Mouse (Mus musculus) hindbrain, embryonic 15.5 days (tissue): Measurements from ENCODE around the gene Clock. TPM values are rescaled to one million over a fixed set of nuclear protein-coding genes. Genes with fewer than 3 reads are reported as not detected.

Experiments
- ATAC-seq: fragments of 200-750 bp; cut with Nextera tagmentation; 2 replicates; pipeline ENCODE4 v1.8.0; 2017; ENCODE audit warnings: low read depth, moderate number of reproducible peaks, moderate TSS enrichment; ENCODE audit not compliant: low FRiP score
- H3K27ac ChIP-seq: fragments of 300-500 bp; sonication (generic); replicated peaks from 2 replicates; pipeline ENCODE4 v1.5.1; 2015; ENCODE audit warnings: mild to moderate bottlenecking, inconsistent platforms
- H3K27me3 ChIP-seq: fragments of 300-500 bp; sonication (generic); 2 replicates; pipeline ENCODE4 v1.6.1; 2015; ENCODE audit warnings: control low read depth, inconsistent platforms
- H3K36me3 ChIP-seq: fragments of 300-500 bp; sonication (generic); 2 replicates; pipeline ENCODE4 v1.6.1; 2015; ENCODE audit warnings: control low read depth, inconsistent platforms
- H3K4me1 ChIP-seq: fragments of 300-500 bp; sonication (generic); replicated peaks from 2 replicates; pipeline ENCODE4 v1.6.1; 2015; ENCODE audit warnings: control low read depth, inconsistent platforms
- H3K4me2 ChIP-seq: fragments of 300-500 bp; sonication (generic); 2 replicates; pipeline ENCODE4 v1.6.1; 2015; ENCODE audit warnings: moderate library complexity, mild to moderate bottlenecking, inconsistent platforms
- H3K4me3 ChIP-seq: fragments of 300-500 bp; sonication (generic); 2 replicates; pipeline ENCODE4 v1.5.1; 2015; ENCODE audit warnings: mild to moderate bottlenecking, inconsistent platforms
- H3K9ac ChIP-seq: fragments of 300-500 bp; sonication (generic); 2 replicates; pipeline ENCODE4 v1.6.1; 2015; ENCODE audit warnings: inconsistent platforms
- H3K9me3 ChIP-seq: fragments of 300-500 bp; sonication (generic); 2 replicates; pipeline ENCODE4 v1.6.1; 2016; ENCODE audit warnings: control low read depth, inconsistent platforms
- WGBS: fragments of 180-500 bp; shearing (Covaris S2); methylation state at CpG from one replicate; pipeline ENCODE4 v1.1.7; 2015; 5-methylcytosine and 5-hydroxymethylcytosine counted together
- polyA plus RNA-seq: library from polyadenylated mRNA; unstranded; fragments of >200 nt; fragmentation: Nextera tagmentation; extraction: Ambion mirVana; gene quantifications from 2 replicates; pipeline ENCODE4 v1.2.1, GENCODE M21; 2015

Gene Clock
- polyA plus RNA-seq, 1 experiment from 2014 or later: 13.1 TPM

DNA sequence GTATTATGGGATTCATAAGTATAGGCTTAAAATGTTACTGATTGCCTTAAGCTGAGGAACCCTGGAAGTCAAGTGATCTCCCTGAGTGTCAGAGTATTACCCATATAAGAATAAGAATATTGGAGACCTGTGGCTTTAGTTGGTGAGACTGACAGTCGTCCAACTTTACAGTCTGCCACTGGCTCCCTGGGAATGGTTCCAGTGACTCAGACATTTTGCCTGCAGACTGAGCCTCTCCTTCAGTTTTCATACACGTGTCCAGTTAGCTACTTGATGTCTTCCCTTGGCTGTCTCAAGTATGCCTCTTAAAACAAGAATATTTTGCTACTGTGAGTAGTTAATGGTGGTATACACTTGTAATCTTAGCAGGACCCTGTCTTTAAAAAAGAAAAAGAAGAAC is 3.6 kb upstream of the Clock start:
- Histone ChIP-seq H3K27ac (no peak overlapping the region), H3K9ac (no peak overlapping the region), H3K9me3 (no peaks in the 10 kb centered on the region), H3K4me2 (no peak overlapping the region), H3K36me3 (no peaks in the 10 kb centered on the region), H3K4me3 (no peak overlapping the region), H3K27me3 (no peaks in the 10 kb centered on the region), H3K4me1 (peaks cover 10% of the 10 kb centered on the region)
- WGBS: 72% methylated on average over 2 of the region's 2 CpGs
- ATAC-seq: no peak

DNA sequence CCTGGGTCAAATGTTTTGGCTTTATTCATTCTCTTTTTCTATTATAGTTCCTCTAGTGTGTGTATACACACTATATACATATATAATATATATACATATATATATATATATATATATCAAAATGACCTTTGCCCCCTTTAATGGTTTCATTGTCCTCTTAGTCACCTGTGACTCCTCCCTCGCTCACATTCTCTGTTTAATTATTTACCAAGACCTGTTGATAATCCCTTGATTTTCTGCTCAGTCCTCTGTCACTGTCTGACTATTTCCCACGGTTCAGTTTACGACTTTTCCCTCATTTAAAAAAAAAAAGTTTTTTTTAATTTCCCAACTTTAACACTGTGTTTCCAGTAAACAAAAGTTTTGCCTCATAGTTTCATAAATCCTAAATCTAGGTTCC is 1.7 kb upstream of the Clock start:
- no peaks in the 10 kb centered on the region for H3K27me3 ChIP-seq
- 50% methylated on average over 3 of the region's 3 CpGs for WGBS
- H3K9ac ChIP-seq: no peak overlapping the region
- H3K9me3 ChIP-seq: no peaks in the 10 kb centered on the region
- H3K4me3 ChIP-seq: no peak overlapping the region
- H3K36me3 ChIP-seq: no peaks in the 10 kb centered on the region
- H3K4me2 ChIP-seq: 0 out of 2 replicates have a peak overlapping the region, but pooled peaks have one; percentile 68
- ATAC-seq: no peak
- H3K4me1 ChIP-seq: peaks cover 28% of the 10 kb centered on the region
- no peak overlapping the region for H3K27ac ChIP-seq

DNA sequence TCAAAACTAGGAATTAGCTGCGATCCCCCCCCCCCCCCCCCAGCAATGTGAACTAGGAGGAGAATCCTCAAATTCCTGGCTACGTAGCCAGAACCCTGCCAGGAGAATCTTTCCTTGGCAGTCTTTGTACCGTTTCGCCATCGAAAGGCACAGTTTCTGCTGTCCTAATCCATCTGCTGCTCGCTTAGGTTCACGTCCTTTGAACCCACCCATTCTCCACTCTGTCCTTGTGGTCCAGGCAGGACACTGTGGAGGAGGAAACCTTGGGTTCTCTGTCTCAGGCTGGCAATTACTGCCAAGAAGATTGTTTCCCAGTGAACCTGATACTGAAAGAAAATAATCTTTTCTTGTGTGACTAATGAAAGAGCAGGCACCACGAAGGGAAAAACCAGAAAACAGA is 1.0 kb upstream of the Clock start:
- no peak for ATAC-seq
- H3K9me3 ChIP-seq: no peaks in the 10 kb centered on the region
- peak overlapping the region; percentile 68 for H3K4me2 ChIP-seq
- peak overlapping the region; percentile 73 for H3K4me3 ChIP-seq
- H3K36me3 ChIP-seq: no peaks in the 10 kb centered on the region
- 0 out of 2 replicates have a peak overlapping the region, but pooled peaks have one; percentile 42 for H3K27ac ChIP-seq
- H3K9ac ChIP-seq: peak overlapping the region; percentile 45
- H3K4me1 ChIP-seq: peaks cover 34% of the 10 kb centered on the region
- no peaks in the 10 kb centered on the region for H3K27me3 ChIP-seq
- WGBS: under 1% methylated on average over 8 of the region's 8 CpGs

DNA sequence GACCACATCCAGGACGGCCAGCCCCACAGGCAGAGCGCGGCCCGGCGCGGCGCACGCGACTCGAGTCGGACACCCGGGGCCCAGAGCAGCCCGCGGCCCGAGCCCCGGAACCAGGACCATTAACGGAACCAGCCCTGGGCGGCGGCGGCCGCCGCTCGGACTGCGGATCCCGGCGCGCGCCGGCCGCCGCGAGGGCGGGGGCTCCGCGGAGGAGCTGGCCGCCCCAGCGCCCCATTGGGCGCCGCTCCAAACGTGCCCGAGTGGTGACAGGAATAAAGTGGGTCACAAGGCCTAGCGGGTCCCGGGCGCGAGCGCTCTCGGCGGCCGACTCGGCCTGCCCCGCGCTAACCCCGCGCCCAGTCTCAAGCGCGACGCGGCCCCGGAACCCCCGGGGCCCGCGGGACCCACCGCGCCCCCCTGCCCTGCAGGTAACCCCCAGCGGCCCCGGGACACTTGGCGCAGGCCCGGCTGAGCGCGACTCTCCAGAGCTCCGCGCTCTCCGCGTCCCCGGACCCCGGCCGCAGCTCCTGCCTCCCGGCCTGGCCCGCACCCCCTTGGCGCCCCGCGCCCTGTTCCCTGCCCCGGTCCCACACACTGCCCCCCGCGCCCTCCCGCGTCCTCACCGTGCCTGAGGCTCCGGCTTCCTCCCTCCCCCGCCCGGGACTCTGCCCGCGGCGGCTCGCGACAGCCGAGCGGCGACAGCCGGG is 694 bp downstream of the Clock start:
- H3K4me2 ChIP-seq: peak overlapping the region; percentile 68
- no peaks in the 10 kb centered on the region for H3K9me3 ChIP-seq
- WGBS: under 1% methylated on average over 71 of the region's 100 CpGs
- peak overlapping the region; percentile 95 for H3K27ac ChIP-seq
- peaks cover 35% of the 10 kb centered on the region for H3K4me1 ChIP-seq
- H3K9ac ChIP-seq: peak overlapping the region; percentile 72
- H3K4me3 ChIP-seq: peak overlapping the region; percentile 73
- no peaks in the 10 kb centered on the region for H3K27me3 ChIP-seq
- peak; percentile 81 for ATAC-seq
- no peaks in the 10 kb centered on the region for H3K36me3 ChIP-seq

DNA sequence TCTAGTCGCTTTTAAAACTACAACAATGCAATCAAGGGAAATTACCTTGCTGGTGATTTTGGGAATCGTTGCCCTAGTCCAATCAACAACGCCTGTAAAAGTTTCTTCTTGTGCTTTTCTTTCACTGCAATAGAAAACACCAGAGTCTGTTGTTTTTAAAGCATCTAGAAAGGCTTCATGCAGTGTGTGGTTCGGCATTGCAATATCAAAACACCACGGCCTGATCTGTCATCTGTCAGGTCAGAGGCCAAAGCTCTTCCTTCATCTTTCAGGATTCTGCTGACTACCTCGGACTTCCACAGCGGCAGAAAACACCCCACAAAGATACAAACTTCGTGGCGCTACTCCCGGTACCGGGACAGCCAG is 1.2 kb downstream of the Clock start:
- Histone ChIP-seq H3K27me3 (no peaks in the 10 kb centered on the region), H3K4me3 (peak overlapping the region; percentile 73), H3K27ac (peak overlapping the region; percentile 95), H3K9ac (peak overlapping the region; percentile 72), H3K36me3 (no peaks in the 10 kb centered on the region), H3K4me1 (peaks cover 35% of the 10 kb centered on the region), H3K9me3 (no peaks in the 10 kb centered on the region), H3K4me2 (peak overlapping the region; percentile 68)
- ATAC-seq: no peak
- 6% methylated on average over 11 of the region's 11 CpGs for WGBS

DNA sequence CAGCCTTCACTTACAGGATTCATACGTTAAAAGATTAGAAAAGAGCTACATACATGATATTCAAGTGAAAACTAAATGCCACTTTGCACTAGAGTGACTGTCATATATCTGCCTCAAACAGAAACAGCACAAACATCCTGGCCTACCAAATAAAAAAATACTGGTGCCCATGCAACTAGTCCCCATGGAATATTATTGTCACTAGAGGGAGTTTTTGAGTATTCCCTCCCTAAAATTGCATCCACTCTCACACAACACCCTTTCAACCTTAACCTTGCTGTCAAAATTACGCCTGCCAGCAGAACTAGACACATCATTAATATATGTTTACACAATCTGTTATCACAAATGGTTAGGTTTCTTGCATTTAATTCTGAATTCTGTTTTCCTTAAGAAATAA is 2.6 kb downstream of the Clock start:
- ATAC-seq: no peak
- WGBS: 84% methylated on average over 2 of the region's 2 CpGs
- Histone ChIP-seq H3K4me3 (no peak overlapping the region), H3K27ac (no peak overlapping the region), H3K4me2 (peak overlapping the region; percentile 19; the same call in 1 of the 2 replicates), H3K27me3 (no peaks in the 10 kb centered on the region), H3K9ac (no peak overlapping the region), H3K4me1 (peaks cover 35% of the 10 kb centered on the region), H3K36me3 (no peaks in the 10 kb centered on the region), H3K9me3 (no peaks in the 10 kb centered on the region)

DNA sequence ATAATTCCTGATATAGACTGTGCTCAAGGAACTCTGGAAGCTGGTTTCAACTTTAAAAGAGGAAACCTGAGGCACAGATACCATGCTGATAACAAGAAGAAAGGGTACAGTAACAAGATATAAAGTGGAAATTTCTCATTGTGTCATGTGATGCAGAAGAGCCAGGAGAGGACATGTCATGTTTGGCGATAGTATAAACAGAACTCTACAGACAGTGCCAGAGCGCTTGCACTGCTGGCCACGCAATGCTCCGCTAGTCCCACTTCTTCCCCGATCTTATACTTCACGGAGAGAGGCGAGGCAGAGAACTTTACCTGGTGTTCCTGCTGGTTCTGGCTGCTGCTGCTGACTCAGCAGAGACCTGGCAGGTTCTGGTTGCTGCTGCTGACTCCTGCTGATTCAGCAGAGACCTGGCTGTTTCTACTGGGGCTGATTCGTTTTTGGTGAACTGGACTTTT is 15.3 kb downstream of the Clock start:
- H3K27me3 ChIP-seq: no peaks in the 10 kb centered on the region
- no peak for ATAC-seq

DNA sequence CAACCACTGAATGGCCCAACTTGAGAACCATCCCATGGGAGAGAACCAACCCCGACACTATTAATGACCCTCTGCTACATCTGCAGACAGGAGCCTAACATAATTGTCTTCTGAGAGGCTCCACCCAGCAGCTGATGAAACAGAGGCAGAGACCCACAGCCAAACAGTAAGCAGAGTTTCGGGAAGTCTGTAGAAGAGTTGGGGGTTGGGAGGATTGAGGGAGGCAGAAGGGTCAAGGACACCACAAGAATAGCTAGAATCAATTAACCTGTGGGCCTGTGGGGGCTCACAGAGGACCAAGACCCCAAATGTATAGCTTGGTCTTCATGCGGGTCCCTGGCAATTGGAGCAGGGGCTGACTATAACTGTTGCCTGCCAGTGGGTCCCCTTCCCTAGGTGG is 16.3 kb downstream of the Clock start:
- Histone ChIP-seq H3K9ac (no peak overlapping the region), H3K4me3 (no peak overlapping the region), H3K27me3 (no peaks in the 10 kb centered on the region), H3K27ac (no peak overlapping the region), H3K4me2 (no peak overlapping the region), H3K9me3 (no peaks in the 10 kb centered on the region), H3K4me1 (no peaks in the 10 kb centered on the region), H3K36me3 (no peaks in the 10 kb centered on the region)
- ATAC-seq: no peak
- WGBS: 91% methylated on average over 3 of the region's 3 CpGs

More for the DNA sequence above, 15.3 kb downstream of the Clock start:
- Histone ChIP-seq H3K9me3 (no peaks in the 10 kb centered on the region), H3K36me3 (no peaks in the 10 kb centered on the region), H3K27ac (no peak overlapping the region), H3K4me2 (no peak overlapping the region), H3K9ac (no peak overlapping the region), H3K4me1 (no peaks in the 10 kb centered on the region), H3K4me3 (no peak overlapping the region)
- WGBS: 89% methylated on average over 8 of the region's 8 CpGs

DNA sequence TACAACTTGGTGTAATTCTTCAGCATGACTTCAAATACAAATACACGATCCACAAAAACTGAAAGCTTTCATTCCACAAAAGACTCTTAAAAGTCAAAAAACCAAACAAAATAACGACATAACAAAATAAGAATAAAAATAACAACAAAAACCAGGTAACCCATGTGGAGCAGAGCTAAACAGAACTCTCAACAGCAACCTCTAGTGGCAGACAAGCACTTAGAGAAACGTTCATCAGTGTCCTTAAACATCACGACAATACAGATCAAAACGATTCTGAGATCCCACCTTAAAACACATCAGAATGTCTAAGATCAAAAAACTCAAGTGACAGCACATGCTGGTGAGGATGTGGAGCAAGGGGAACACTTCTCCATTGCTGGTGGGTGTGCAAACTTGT is 17.5 kb downstream of the Clock start:
- Histone ChIP-seq H3K27ac (no peak overlapping the region), H3K36me3 (no peaks in the 10 kb centered on the region), H3K27me3 (no peaks in the 10 kb centered on the region), H3K4me2 (no peak overlapping the region), H3K9me3 (no peaks in the 10 kb centered on the region), H3K4me3 (no peak overlapping the region), H3K4me1 (no peaks in the 10 kb centered on the region), H3K9ac (no peak overlapping the region)
- ATAC-seq: no peak
- WGBS: 78% methylated on average over 5 of the region's 5 CpGs

DNA sequence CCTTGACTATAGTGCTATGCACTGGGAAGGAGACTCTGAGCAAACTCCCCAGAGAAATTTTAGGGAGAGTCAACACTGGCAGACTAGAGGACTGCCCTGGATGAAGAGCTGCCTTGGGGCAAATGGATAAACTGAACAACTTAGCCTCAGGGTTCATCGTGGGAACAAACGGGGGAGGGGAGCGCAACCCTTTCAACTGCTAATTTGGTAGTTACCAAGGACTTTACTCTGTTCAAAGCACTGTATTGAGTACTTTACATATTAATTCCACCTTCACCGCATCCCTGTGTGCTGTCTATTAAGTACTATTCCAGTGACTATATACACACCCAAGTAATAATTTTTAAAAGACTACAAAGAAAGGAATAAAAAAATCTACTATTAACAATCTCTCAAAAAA is 18.9 kb downstream of the Clock start:
- H3K4me2 ChIP-seq: no peak overlapping the region
- no peak overlapping the region for H3K4me3 ChIP-seq
- no peaks in the 10 kb centered on the region for H3K36me3 ChIP-seq
- H3K27me3 ChIP-seq: no peaks in the 10 kb centered on the region
- no peak overlapping the region for H3K9ac ChIP-seq
- ATAC-seq: no peak
- no peaks in the 10 kb centered on the region for H3K4me1 ChIP-seq
- no peak overlapping the region for H3K27ac ChIP-seq
- H3K9me3 ChIP-seq: no peaks in the 10 kb centered on the region
- 38% methylated on average over 4 of the region's 4 CpGs for WGBS

DNA sequence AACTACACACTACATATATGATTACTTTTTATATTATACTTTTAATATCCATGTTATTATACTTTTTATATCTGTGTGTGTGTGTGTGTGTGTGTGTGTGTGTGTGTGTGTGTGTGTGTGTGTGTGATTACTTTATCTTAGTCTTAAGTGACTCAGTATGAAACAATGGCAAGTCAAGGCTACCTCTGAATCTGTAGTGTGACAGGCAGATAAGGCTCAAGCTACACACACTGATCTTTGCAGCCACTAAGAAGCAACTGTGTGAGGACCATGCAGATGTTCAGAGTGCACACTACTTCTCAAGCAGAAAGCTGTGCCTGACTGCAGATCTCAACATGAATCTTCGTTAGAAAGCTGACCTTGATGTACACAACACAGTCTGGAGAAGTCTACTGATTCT is 20.7 kb downstream of the Clock start:
- Histone ChIP-seq H3K9me3 (no peaks in the 10 kb centered on the region), H3K27ac (no peak overlapping the region), H3K4me2 (no peak overlapping the region), H3K27me3 (no peaks in the 10 kb centered on the region), H3K4me3 (no peak overlapping the region), H3K9ac (no peak overlapping the region), H3K36me3 (no peaks in the 10 kb centered on the region), H3K4me1 (no peaks in the 10 kb centered on the region)
- WGBS: 91% methylated on average over 1 of the region's 1 CpGs
- no peak for ATAC-seq

DNA sequence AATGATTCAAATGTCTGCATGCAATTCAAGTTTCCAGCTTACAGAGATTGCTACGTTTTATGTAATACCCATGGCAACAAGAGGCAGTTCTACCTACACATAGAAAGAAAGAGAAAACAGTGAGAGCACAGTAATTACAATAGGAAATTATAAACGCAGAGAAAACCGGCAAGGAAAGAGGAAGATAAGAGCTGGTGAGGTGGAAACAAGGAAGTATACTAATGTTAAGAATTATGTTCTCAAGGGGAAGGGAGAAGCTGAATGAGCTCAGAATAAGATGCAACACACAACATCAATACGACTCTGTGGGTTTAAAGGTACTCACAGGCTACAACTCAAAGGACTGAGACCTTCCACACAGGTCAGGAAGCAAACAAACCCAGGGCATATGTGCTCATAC is 29.6 kb downstream of the Clock start:
- Histone ChIP-seq H3K4me3 (no peak overlapping the region), H3K9me3 (no peaks in the 10 kb centered on the region), H3K27me3 (no peaks in the 10 kb centered on the region), H3K9ac (no peak overlapping the region), H3K27ac (no peak overlapping the region), H3K36me3 (no peaks in the 10 kb centered on the region), H3K4me2 (no peak overlapping the region), H3K4me1 (no peaks in the 10 kb centered on the region)
- ATAC-seq: no peak
- 89% methylated on average over 4 of the region's 4 CpGs for WGBS

DNA sequence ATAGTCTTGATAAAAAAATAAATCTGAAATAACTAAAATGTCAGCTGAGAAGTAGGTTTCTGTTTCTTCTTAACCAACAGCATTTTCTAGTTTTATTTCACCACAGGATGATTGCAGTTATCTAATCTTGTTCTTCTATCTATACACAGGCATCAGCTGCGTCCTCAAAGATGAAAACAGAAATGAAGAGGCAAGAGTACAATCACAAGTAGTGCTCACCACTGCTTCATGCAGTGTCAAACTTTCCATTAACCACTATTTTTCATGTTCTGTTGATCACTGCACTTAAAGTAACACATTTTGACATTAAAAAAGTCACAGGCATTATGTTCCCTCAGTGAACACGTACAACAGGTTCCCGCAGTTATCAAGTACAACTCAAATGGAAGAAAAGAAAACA is 53.6 kb downstream of the Clock start:
- Histone ChIP-seq H3K27ac (no peak overlapping the region), H3K4me3 (no peak overlapping the region), H3K9me3 (no peaks in the 10 kb centered on the region), H3K9ac (no peak overlapping the region), H3K36me3 (peaks cover 8% of the 10 kb centered on the region), H3K4me2 (no peak overlapping the region), H3K27me3 (no peaks in the 10 kb centered on the region), H3K4me1 (no peaks in the 10 kb centered on the region)
- no peak for ATAC-seq
- WGBS: 94% methylated on average over 3 of the region's 3 CpGs
